Mouse (Mus musculus) hindbrain, embryonic 15.5 days (tissue): ENCODE results near the gene Apof. TPM values are rescaled to one million over a fixed set of nuclear protein-coding genes. Genes with fewer than 3 reads are reported as not detected.
A peak's percentile ranks its signal among the peaks of the same experiment; 100 is the strongest.

Experiments used
- ATAC-seq: fragments of 200-750 bp; cut with Nextera tagmentation; 2 replicates; pipeline ENCODE4 v1.8.0; 2017; ENCODE audit warnings: low read depth, moderate number of reproducible peaks, moderate TSS enrichment; ENCODE audit not compliant: low FRiP score
- H3K27ac ChIP-seq: fragments of 300-500 bp; sonication (generic); replicated peaks from 2 replicates; pipeline ENCODE4 v1.5.1; 2015; ENCODE audit warnings: mild to moderate bottlenecking, inconsistent platforms
- H3K27me3 ChIP-seq: fragments of 300-500 bp; sonication (generic); 2 replicates; pipeline ENCODE4 v1.6.1; 2015; ENCODE audit warnings: control low read depth, inconsistent platforms
- H3K36me3 ChIP-seq: fragments of 300-500 bp; sonication (generic); 2 replicates; pipeline ENCODE4 v1.6.1; 2015; ENCODE audit warnings: control low read depth, inconsistent platforms
- H3K4me1 ChIP-seq: fragments of 300-500 bp; sonication (generic); replicated peaks from 2 replicates; pipeline ENCODE4 v1.6.1; 2015; ENCODE audit warnings: control low read depth, inconsistent platforms
- H3K4me2 ChIP-seq: fragments of 300-500 bp; sonication (generic); 2 replicates; pipeline ENCODE4 v1.6.1; 2015; ENCODE audit warnings: moderate library complexity, mild to moderate bottlenecking, inconsistent platforms
- H3K4me3 ChIP-seq: fragments of 300-500 bp; sonication (generic); 2 replicates; pipeline ENCODE4 v1.5.1; 2015; ENCODE audit warnings: mild to moderate bottlenecking, inconsistent platforms
- H3K9ac ChIP-seq: fragments of 300-500 bp; sonication (generic); 2 replicates; pipeline ENCODE4 v1.6.1; 2015; ENCODE audit warnings: inconsistent platforms
- H3K9me3 ChIP-seq: fragments of 300-500 bp; sonication (generic); 2 replicates; pipeline ENCODE4 v1.6.1; 2016; ENCODE audit warnings: control low read depth, inconsistent platforms
- WGBS: fragments of 180-500 bp; shearing (Covaris S2); methylation state at CpG from one replicate; pipeline ENCODE4 v1.1.7; 2015; 5-methylcytosine and 5-hydroxymethylcytosine counted together
- polyA plus RNA-seq: library from polyadenylated mRNA; unstranded; fragments of >200 nt; fragmentation: Nextera tagmentation; extraction: Ambion mirVana; gene quantifications from 2 replicates; pipeline ENCODE4 v1.2.1, GENCODE M21; 2015

The Apof gene
- polyA plus RNA-seq, 1 experiment from 2014 or later, result 0.47 TPM

- H3K9me3 ChIP-seq, result no peaks in the 10 kb centered on the region
- no peak overlapping the region for H3K4me3 ChIP-seq
- no peak overlapping the region for H3K9ac ChIP-seq
- no peak overlapping the region for H3K4me2 ChIP-seq
- no peak for ATAC-seq
- no peak overlapping the region for H3K27ac ChIP-seq
- H3K4me1 ChIP-seq, result peaks cover 2% of the 10 kb centered on the region
- H3K27me3 ChIP-seq, result no peaks in the 10 kb centered on the region
- no peaks in the 10 kb centered on the region for H3K36me3 ChIP-seq
- WGBS, result 72% methylated on average over 15 of the region's 15 CpGs
These were observed 30.5 kb upstream of the Apof start for GRCm38 (mm10) chr10:128237807-128238480.

GRCm38 (mm10) chr10:128239140-128239539 is 29.3 kb upstream of the Apof start:
- no peak overlapping the region for H3K27ac ChIP-seq
- WGBS, result 95% methylated on average over 4 of the region's 4 CpGs
- no peak for ATAC-seq

GRCm38 (mm10) chr10:128240131-128240530 is 28.3 kb upstream of the Apof start:
- no peaks in the 10 kb centered on the region for H3K27me3 ChIP-seq
- no peaks in the 10 kb centered on the region for H3K9me3 ChIP-seq
- H3K36me3 ChIP-seq, result 0 out of 2 replicates have a peak, but pooled peaks cover 4% of the 10 kb centered on the region
- no peak for ATAC-seq
- H3K4me2 ChIP-seq, result no peak overlapping the region
- 95% methylated on average over 18 of the region's 18 CpGs for WGBS
- no peak overlapping the region for H3K27ac ChIP-seq
- no peak overlapping the region for H3K9ac ChIP-seq
- no peak overlapping the region for H3K4me3 ChIP-seq
- no peaks in the 10 kb centered on the region for H3K4me1 ChIP-seq

More at GRCm38 (mm10) chr10:128239140-128239539, 29.3 kb upstream of the Apof start:
- H3K9me3 ChIP-seq, result no peaks in the 10 kb centered on the region
- H3K27me3 ChIP-seq, result no peaks in the 10 kb centered on the region
- no peak overlapping the region for H3K4me2 ChIP-seq
- no peaks in the 10 kb centered on the region for H3K4me1 ChIP-seq
- no peak overlapping the region for H3K9ac ChIP-seq
- 0 out of 2 replicates have a peak, but pooled peaks cover 1% of the 10 kb centered on the region for H3K36me3 ChIP-seq
- H3K4me3 ChIP-seq, result no peak overlapping the region

- no peak overlapping the region for H3K27ac ChIP-seq
- H3K9ac ChIP-seq, result no peak overlapping the region
- H3K4me1 ChIP-seq, result no peaks in the 10 kb centered on the region
- WGBS, result 93% methylated on average over 8 of the region's 8 CpGs
- H3K4me2 ChIP-seq, result no peak overlapping the region
- ATAC-seq, result no peak
- no peaks in the 10 kb centered on the region for H3K27me3 ChIP-seq
- no peak overlapping the region for H3K4me3 ChIP-seq
- peaks cover 7% of the 10 kb centered on the region; the same call in 1 of the 2 replicates for H3K36me3 ChIP-seq
- no peaks in the 10 kb centered on the region for H3K9me3 ChIP-seq
These were observed 25.2 kb upstream of the Apof start for GRCm38 (mm10) chr10:128243252-128243651.

GRCm38 (mm10) chr10:128244121-128244520 is 24.4 kb upstream of the Apof start:
- Histone ChIP-seq H3K4me1 (no peaks in the 10 kb centered on the region), H3K9ac (no peak overlapping the region), H3K9me3 (no peaks in the 10 kb centered on the region), H3K27me3 (no peaks in the 10 kb centered on the region), H3K36me3 (peaks cover 9% of the 10 kb centered on the region), H3K4me2 (no peak overlapping the region), H3K27ac (no peak overlapping the region), H3K4me3 (no peak overlapping the region)
- WGBS, result 97% methylated on average over 15 of the region's 15 CpGs
- ATAC-seq, result no peak

- Histone ChIP-seq H3K4me1 (no peaks in the 10 kb centered on the region), H3K9ac (no peak overlapping the region), H3K27ac (0 out of 2 replicates have a peak overlapping the region, but pooled peaks have one; percentile 30), H3K36me3 (peaks cover 26% of the 10 kb centered on the region), H3K4me3 (0 out of 2 replicates have a peak overlapping the region, but pooled peaks have one; percentile 1), H3K9me3 (no peaks in the 10 kb centered on the region), H3K27me3 (no peaks in the 10 kb centered on the region), H3K4me2 (peak overlapping the region; percentile 29; the same call in 1 of the 2 replicates)
- 83% methylated on average over 17 of the region's 17 CpGs for WGBS
- ATAC-seq, result no peak
These were observed 21.3 kb upstream of the Apof start for GRCm38 (mm10) chr10:128247020-128247732.

- H3K4me3 ChIP-seq, result no peak overlapping the region
- 97% methylated on average over 13 of the region's 13 CpGs for WGBS
- H3K4me1 ChIP-seq, result no peaks in the 10 kb centered on the region
- peaks cover 25% of the 10 kb centered on the region for H3K36me3 ChIP-seq
- no peak overlapping the region for H3K4me2 ChIP-seq
- H3K9ac ChIP-seq, result no peak overlapping the region
- H3K27me3 ChIP-seq, result no peaks in the 10 kb centered on the region
- no peak for ATAC-seq
- no peaks in the 10 kb centered on the region for H3K9me3 ChIP-seq
- H3K27ac ChIP-seq, result no peak overlapping the region
These were observed 17.9 kb upstream of the Apof start for GRCm38 (mm10) chr10:128250565-128250964.

GRCm38 (mm10) chr10:128253677-128254255 is 14.7 kb upstream of the Apof start, which contains the start of gene Apon:
TSS of gene Apon (plus strand) at chr10:128254096.
- H3K4me2 ChIP-seq, result no peak within 1 kb of the TSS
- no peak for ATAC-seq
- no peak within 1 kb of the TSS for H3K9ac ChIP-seq
- H3K27ac ChIP-seq, result no peak within 1 kb of the TSS
- no peak within 1 kb of the TSS for H3K4me3 ChIP-seq
- WGBS, result 88% methylated on average over 4 of the region's 4 CpGs
- no peaks in the 10 kb centered on the region for H3K9me3 ChIP-seq
- no peaks in the 10 kb centered on the region for H3K4me1 ChIP-seq
- H3K36me3 ChIP-seq, result peaks cover 20% of the 10 kb centered on the region
- H3K27me3 ChIP-seq, result no peaks in the 10 kb centered on the region

- Histone ChIP-seq H3K4me1 (no peaks in the 10 kb centered on the region), H3K27me3 (no peaks in the 10 kb centered on the region), H3K36me3 (peaks cover 12% of the 10 kb centered on the region; the same call in 1 of the 2 replicates), H3K4me3 (no peak overlapping the region), H3K27ac (no peak overlapping the region), H3K9me3 (no peaks in the 10 kb centered on the region), H3K9ac (no peak overlapping the region), H3K4me2 (no peak overlapping the region)
- ATAC-seq, result no peak
- 95% methylated on average over 8 of the region's 8 CpGs for WGBS
These were observed 12.5 kb upstream of the Apof start for GRCm38 (mm10) chr10:128255925-128256324.

- Histone ChIP-seq H3K27ac (no peak overlapping the region), H3K9ac (no peak overlapping the region), H3K4me1 (no peaks in the 10 kb centered on the region), H3K27me3 (no peaks in the 10 kb centered on the region), H3K9me3 (no peaks in the 10 kb centered on the region), H3K4me3 (no peak overlapping the region), H3K4me2 (no peak overlapping the region), H3K36me3 (peaks cover 10% of the 10 kb centered on the region; the same call in 1 of the 2 replicates)
- WGBS, result 89% methylated on average over 8 of the region's 8 CpGs
- no peak for ATAC-seq
These were observed 12.1 kb upstream of the Apof start for GRCm38 (mm10) chr10:128256328-128256727.

GRCm38 (mm10) chr10:128258953-128259352 is 9.5 kb upstream of the Apof start:
- Histone ChIP-seq H3K9me3 (no peaks in the 10 kb centered on the region), H3K27ac (no peak overlapping the region), H3K4me1 (no peaks in the 10 kb centered on the region), H3K4me3 (no peak overlapping the region), H3K27me3 (no peaks in the 10 kb centered on the region), H3K9ac (no peak overlapping the region), H3K36me3 (no peaks in the 10 kb centered on the region), H3K4me2 (no peak overlapping the region)
- ATAC-seq, result no peak
- WGBS, result 84% methylated on average over 4 of the region's 4 CpGs

- no peak for ATAC-seq
- Histone ChIP-seq H3K27me3 (no peaks in the 10 kb centered on the region), H3K4me3 (no peak overlapping the region), H3K4me1 (no peaks in the 10 kb centered on the region), H3K4me2 (no peak overlapping the region), H3K36me3 (no peaks in the 10 kb centered on the region), H3K9ac (no peak overlapping the region), H3K9me3 (no peaks in the 10 kb centered on the region), H3K27ac (no peak overlapping the region)
- WGBS, result 89% methylated on average over 5 of the region's 5 CpGs
These were observed 8.5 kb upstream of the Apof start for GRCm38 (mm10) chr10:128259946-128260345.
